33 mouse cellular contexts compared by ENCODE assay signal in genomic region chr6:107426529-107426928, GRCm38 (mm10).
"Had no signal": no experiment of that assay in that cellular context is flagged by ENCODE, and none has a peak within 500 bp of the region (broad histone marks: within the 10 kb centered on the region; RNA-seq: fewer than 3 reads in every experiment).

No protein-coding gene starts in this region.

- H3K9me3 ChIP-seq: heart, embryonic 13.5 days; heart, embryonic 15.5 days; hindbrain, embryonic 10.5 days; hindbrain, embryonic 12.5 days; hindbrain, embryonic 13.5 days; hindbrain, embryonic 15.5 days; intestine, embryonic 15.5 days; kidney, embryonic 15.5 days had no signal

- H3K27ac ChIP-seq: heart, embryonic 13.5 days; heart, embryonic 15.5 days; hindbrain, embryonic 10.5 days; hindbrain, embryonic 12.5 days; hindbrain, embryonic 13.5 days; hindbrain, embryonic 14.5 days; hindbrain, embryonic 15.5 days; hindbrain, postnatal 0 days; intestine, embryonic 15.5 days; kidney, embryonic 15.5 days; kidney, postnatal 0 days; layer of hippocampus, adult 2 months; left cerebral cortex, adult 2 months had no signal

- ATAC-seq: hindbrain, embryonic 16.5 days; hindbrain, postnatal 0 days; inflammation-experienced regulatory T-cells, adult 6 months; intestine, embryonic 15.5 days; intestine, embryonic 16.5 days; intestine, postnatal 0 days had no signal

- H3K9ac ChIP-seq: heart, embryonic 13.5 days; heart, embryonic 15.5 days; hindbrain, embryonic 12.5 days; hindbrain, embryonic 13.5 days; hindbrain, embryonic 14.5 days; hindbrain, embryonic 15.5 days; intestine, embryonic 15.5 days; kidney, embryonic 15.5 days had no signal

- H3K4me3 ChIP-seq: heart, embryonic 13.5 days; heart, embryonic 15.5 days; hindbrain, embryonic 10.5 days; hindbrain, embryonic 12.5 days; hindbrain, embryonic 13.5 days; hindbrain, embryonic 15.5 days; intestine, embryonic 15.5 days; kidney, embryonic 15.5 days; layer of hippocampus, adult 2 months; left cerebral cortex, adult 2 months had no signal

- DNase-seq: heart, postnatal 10 days; heart, postnatal 14 days; heart, postnatal 36 days; heart, postnatal 4 days; kidney, adult 11 months; kidney, adult 18-20 months; kidney, adult 2 months; kidney, adult 8-10 months; kidney, adult 9 months; kidney, postnatal 10 days; kidney, postnatal 14 days; kidney, postnatal 25 days; kidney, postnatal 36 days; kidney, postnatal 4 days; layer of hippocampus, adult 9-11 months; layer of hippocampus, postnatal 36 days had no signal

- H3K4me1 ChIP-seq: heart, embryonic 13.5 days; heart, embryonic 15.5 days; hindbrain, embryonic 12.5 days; hindbrain, embryonic 13.5 days; hindbrain, embryonic 15.5 days; intestine, embryonic 15.5 days; kidney, embryonic 15.5 days had no signal

- H3K27me3 ChIP-seq: heart, embryonic 13.5 days; heart, embryonic 15.5 days; hindbrain, embryonic 12.5 days; hindbrain, embryonic 13.5 days; hindbrain, embryonic 15.5 days; intestine, embryonic 15.5 days; kidney, embryonic 15.5 days had no signal

- H3K36me3 ChIP-seq: heart, embryonic 13.5 days; heart, embryonic 15.5 days; hindbrain, embryonic 10.5 days; hindbrain, embryonic 12.5 days; hindbrain, embryonic 13.5 days; hindbrain, embryonic 15.5 days; intestine, embryonic 15.5 days; kidney, embryonic 15.5 days had no signal

- H3K4me2 ChIP-seq: heart, embryonic 13.5 days; heart, embryonic 15.5 days; hindbrain, embryonic 12.5 days; hindbrain, embryonic 13.5 days; hindbrain, embryonic 14.5 days; hindbrain, embryonic 15.5 days; intestine, embryonic 15.5 days; kidney, embryonic 15.5 days had no signal
